Mouse (Mus musculus) neural tube, embryonic 11.5 days (tissue): ENCODE measurements at regions not wholly inside any gene's neighbourhood (a gene's known extent, or its start where the extent isn't known, plus 50 kb on each side); places are given as distances from the start of the nearest gene placed in this dataset.

Source experiments
- ATAC-seq: fragments of 200-750 bp; cut with Nextera tagmentation; 2 replicates; pipeline ENCODE4 v1.8.0; 2017; ENCODE audit warnings: moderate number of reproducible peaks, mild to moderate bottlenecking, moderate TSS enrichment, moderate library complexity; ENCODE audit not compliant: insufficient read depth, low FRiP score, low TSS enrichment
- DNase-seq: peaks from one replicate; pipeline ENCODE4 v3.0.0-alpha.2; 2015; ENCODE audit warnings: low spot score
- H3K27ac ChIP-seq: fragments of 300-500 bp; sonication (generic); 2 replicates; pipeline ENCODE4 v1.5.1; 2014; ENCODE audit warnings: low read depth, mild to moderate bottlenecking, low read length
- H3K27me3 ChIP-seq: fragments of 300-500 bp; sonication (generic); 2 replicates; pipeline ENCODE4 v1.6.1; 2014; ENCODE audit warnings: mild to moderate bottlenecking, low read length, mixed read lengths; ENCODE audit not compliant: control insufficient read depth, insufficient read depth
- H3K36me3 ChIP-seq: fragments of 300-500 bp; sonication (generic); 2 replicates; pipeline ENCODE4 v1.6.1; 2014; ENCODE audit warnings: mild to moderate bottlenecking, low read length, moderate library complexity, mixed read lengths; ENCODE audit not compliant: control insufficient read depth, insufficient read depth
- H3K4me1 ChIP-seq: fragments of 300-500 bp; sonication (generic); 2 replicates; pipeline ENCODE4 v1.6.1; 2014; ENCODE audit warnings: low read length, mixed read lengths; ENCODE audit not compliant: control insufficient read depth, insufficient read depth
- H3K4me2 ChIP-seq: fragments of 300-500 bp; sonication (generic); 2 replicates; pipeline ENCODE4 v1.6.1; 2014; ENCODE audit warnings: low read depth, mild to moderate bottlenecking, moderate library complexity
- H3K4me3 ChIP-seq: fragments of 300-500 bp; sonication (generic); 2 replicates; pipeline ENCODE4 v1.5.1; 2014; ENCODE audit warnings: low read depth, low read length
- H3K9ac ChIP-seq: fragments of 300-500 bp; sonication (generic); 2 replicates; pipeline ENCODE4 v1.6.1; 2014; ENCODE audit warnings: mild to moderate bottlenecking, low read length
- H3K9me3 ChIP-seq: fragments of 300-500 bp; sonication (generic); 2 replicates; pipeline ENCODE4 v1.6.1; 2016; ENCODE audit warnings: low read length; ENCODE audit not compliant: control insufficient read depth
- WGBS: fragments of 180-500 bp; shearing (Covaris S2); extraction: QIAGEN DNeasy Blood & Tissue Kit; methylation state at CpG from one replicate; pipeline ENCODE4 v1.1.7; 2014; 5-methylcytosine and 5-hydroxymethylcytosine counted together

DNA sequence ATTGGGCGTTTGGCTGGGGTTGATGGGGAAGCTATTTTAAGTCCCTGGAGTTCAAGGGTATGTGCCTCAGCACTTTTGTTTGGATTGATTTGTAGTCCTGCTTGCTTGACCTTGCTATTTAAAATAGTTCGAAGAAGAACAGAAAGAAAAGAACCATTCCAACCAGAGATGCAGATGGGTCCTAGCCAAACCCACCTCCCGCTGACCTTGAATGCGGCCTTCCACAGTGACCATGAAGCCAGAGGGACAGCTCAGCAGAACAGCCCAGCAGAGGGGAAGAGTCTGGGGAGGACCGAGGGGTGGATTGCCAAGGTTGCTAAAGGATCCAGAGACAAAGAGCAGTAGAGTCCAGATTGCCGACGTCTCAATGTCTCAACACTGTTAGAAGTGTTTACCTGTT is 76.6 kb upstream of the Zfp618 start:
- H3K27me3 ChIP-seq = no peaks in the 10 kb centered on the region
- H3K36me3 ChIP-seq = no peaks in the 10 kb centered on the region
- ATAC-seq (no peak), DNase-seq (no peak)
- no peaks in the 10 kb centered on the region for H3K4me1 ChIP-seq
- no peaks in the 10 kb centered on the region for H3K9me3 ChIP-seq
- no peak overlapping the region for H3K27ac ChIP-seq
- no peak overlapping the region for H3K9ac ChIP-seq
- H3K4me2 ChIP-seq = no peak overlapping the region
- WGBS = 84% methylated on average over 7 of the region's 7 CpGs
- no peak overlapping the region for H3K4me3 ChIP-seq

DNA sequence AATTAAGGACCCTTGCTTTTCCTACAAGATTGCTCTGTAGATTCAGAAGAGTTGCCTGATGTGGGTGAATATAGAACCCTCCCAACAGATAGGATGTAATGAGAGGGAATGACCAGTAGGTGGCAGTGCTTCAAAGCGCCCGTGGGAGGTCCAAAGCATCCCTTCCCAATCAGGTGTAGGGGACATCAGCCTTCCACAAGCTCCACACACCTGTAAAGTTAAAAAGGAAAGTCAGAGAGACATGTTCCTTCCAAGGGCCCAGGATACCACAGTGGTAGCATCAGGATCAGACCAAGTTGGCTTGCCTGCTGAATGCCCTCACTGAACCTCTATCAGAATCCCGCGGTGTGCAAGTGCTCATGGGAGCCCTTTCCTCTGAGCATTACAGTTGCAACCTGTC is 75.7 kb upstream of the Zfp618 start:
- 49% methylated on average over 4 of the region's 4 CpGs for WGBS
- ATAC-seq (no peak), DNase-seq (peak; percentile 39)
- H3K9me3 ChIP-seq = no peaks in the 10 kb centered on the region
- H3K4me1 ChIP-seq = no peaks in the 10 kb centered on the region
- H3K27me3 ChIP-seq = no peaks in the 10 kb centered on the region
- H3K27ac ChIP-seq = no peak overlapping the region
- no peak overlapping the region for H3K9ac ChIP-seq
- no peak overlapping the region for H3K4me3 ChIP-seq
- H3K36me3 ChIP-seq = no peaks in the 10 kb centered on the region
- no peak overlapping the region for H3K4me2 ChIP-seq

DNA sequence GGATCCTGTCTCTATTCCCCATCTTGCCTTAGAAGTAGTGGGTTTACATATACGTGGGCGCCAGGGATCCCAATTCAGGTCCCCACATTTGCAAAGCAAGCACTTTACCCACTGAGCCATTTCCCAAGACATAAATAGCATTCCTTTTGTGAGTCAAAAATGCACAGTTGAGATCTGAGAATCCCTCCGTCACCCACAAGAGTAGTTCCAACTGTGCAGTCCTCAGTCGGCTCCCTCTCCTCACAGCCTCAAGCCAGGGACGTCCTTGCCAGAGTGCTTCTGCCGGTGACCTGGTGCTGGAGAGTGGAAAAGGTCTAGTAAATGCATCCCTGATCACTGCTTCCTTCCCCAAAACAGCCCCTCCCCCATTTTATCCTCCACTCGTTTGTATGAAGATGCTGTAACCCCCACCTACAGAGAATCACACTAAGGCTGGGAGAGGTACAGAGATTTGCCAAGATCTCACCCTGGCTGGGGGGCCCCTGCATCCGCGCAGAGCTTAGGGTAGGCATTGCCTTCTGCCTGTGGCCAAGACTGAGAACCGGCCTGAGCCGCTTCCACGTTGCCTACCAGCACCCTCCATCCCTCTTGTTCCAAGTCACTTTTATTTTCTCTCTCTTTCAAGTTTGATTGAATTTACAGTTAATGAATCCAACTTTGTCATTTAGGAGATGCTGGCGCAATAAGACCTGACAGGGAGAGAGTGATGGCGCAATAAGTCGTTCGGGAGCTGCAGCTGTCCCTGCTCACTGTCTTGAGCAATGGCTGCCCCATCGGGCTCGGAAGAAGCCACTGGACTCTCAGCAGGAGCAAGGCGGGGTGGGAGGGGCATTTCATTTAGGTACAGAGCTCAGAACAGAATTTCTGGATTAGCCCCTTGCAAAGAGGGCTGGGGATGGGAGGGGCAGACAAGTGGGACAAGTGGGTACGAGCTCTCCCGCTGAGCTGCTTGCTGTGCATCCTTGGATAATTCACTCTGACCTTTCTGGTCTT is 74.5 kb upstream of the Zfp618 start:
- H3K9me3 ChIP-seq = no peaks in the 10 kb centered on the region
- H3K4me1 ChIP-seq = no peaks in the 10 kb centered on the region
- H3K4me2 ChIP-seq = no peak overlapping the region
- H3K27ac ChIP-seq = no peak overlapping the region
- WGBS = 39% methylated on average over 21 of the region's 21 CpGs
- no peaks in the 10 kb centered on the region for H3K27me3 ChIP-seq
- no peak for ATAC-seq
- DNase-seq = peak; percentile 16
- H3K9ac ChIP-seq = no peak overlapping the region
- no peaks in the 10 kb centered on the region for H3K36me3 ChIP-seq
- H3K4me3 ChIP-seq = no peak overlapping the region

DNA sequence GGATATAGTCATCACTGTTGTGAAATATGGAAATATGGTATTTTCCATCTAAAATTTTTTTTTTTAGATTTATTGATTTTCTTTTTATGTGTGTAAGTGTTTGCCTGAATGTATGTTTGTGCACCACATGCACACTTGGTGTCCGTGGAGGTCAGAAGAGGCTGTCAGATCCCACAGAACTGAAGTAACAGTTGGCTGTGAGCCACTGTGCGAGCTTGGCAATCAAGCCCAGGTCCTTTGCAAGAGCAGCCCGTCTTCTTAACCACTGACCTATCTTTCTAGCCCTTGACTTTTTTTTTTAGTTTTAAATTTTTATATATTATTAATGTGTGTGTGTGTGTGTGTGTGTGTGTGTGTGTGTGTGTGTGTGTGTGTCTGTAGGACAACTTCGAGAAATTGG is 52.5 kb upstream of the Zfp618 start:
- Histone ChIP-seq H3K9ac (no peak overlapping the region), H3K27ac (no peak overlapping the region), H3K27me3 (no peaks in the 10 kb centered on the region), H3K4me1 (no peaks in the 10 kb centered on the region), H3K36me3 (no peaks in the 10 kb centered on the region), H3K4me3 (no peak overlapping the region), H3K4me2 (no peak overlapping the region), H3K9me3 (no peaks in the 10 kb centered on the region)
- 87% methylated on average over 4 of the region's 4 CpGs for WGBS
- ATAC-seq (no peak), DNase-seq (no peak)
